Mouse (Mus musculus) mouse trophoblast stem cell (cell line): ENCODE measurements around the gene Chd5.

Experiments used
- in situ Hi-C, 2 experiments: fragments of 300-500 bp; cut with MseI, MboI; formaldehyde crosslinking; loops; 2 replicates in 1 of 2; 3 replicates in 1 of 2; pipeline ENCODE4 v1.15.1; 2025

The Chd5 gene

GRCm38 (mm10) chr4:152424341-152424740 is 85.9 kb downstream of the Chd5 start:
- in situ Hi-C loops, result no loop called here

- in situ Hi-C loops, result no loop called here
Observed at GRCm38 (mm10) chr4:152424922-152425321, 86.5 kb downstream of the Chd5 start.

- in situ Hi-C loops, result no loop called here
Observed at GRCm38 (mm10) chr4:152428259-152428658, 89.8 kb downstream of the Chd5 start.

GRCm38 (mm10) chr4:152432308-152432707 is 93.9 kb downstream of the Chd5 start:
- in situ Hi-C loops, result no loop called here

- in situ Hi-C loops, result no loop called here
Observed at GRCm38 (mm10) chr4:152434836-152435235, 96.4 kb downstream of the Chd5 start.

- in situ Hi-C loops, result no loop called here
Observed at GRCm38 (mm10) chr4:152435255-152435654, 96.8 kb downstream of the Chd5 start.
